Mouse (Mus musculus) hindbrain, embryonic 16.5 days (tissue): ENCODE measurements around the gene Tmem63c. TPM values are rescaled to one million over a fixed set of nuclear protein-coding genes. Genes with fewer than 3 reads are reported as not detected.

Experiments used
- ATAC-seq: fragments of 200-750 bp; cut with Nextera tagmentation; 2 replicates; pipeline ENCODE4 v1.8.0; 2017; ENCODE audit warnings: moderate TSS enrichment, moderate library complexity
- H3K27ac ChIP-seq: fragments of 300-500 bp; sonication (generic); 2 replicates; pipeline ENCODE4 v1.5.1; 2014; ENCODE audit warnings: low read depth, mild to moderate bottlenecking, control low read depth, low read length, moderate library complexity
- H3K27me3 ChIP-seq: fragments of 300-500 bp; sonication (generic); replicated peaks from 2 replicates; pipeline ENCODE4 v1.6.1; 2014; ENCODE audit warnings: low read length; ENCODE audit not compliant: control insufficient read depth, insufficient read depth
- H3K36me3 ChIP-seq: fragments of 300-500 bp; sonication (generic); 2 replicates; pipeline ENCODE4 v1.6.1; 2014; ENCODE audit warnings: mild to moderate bottlenecking, low read length, moderate library complexity, mixed read lengths; ENCODE audit not compliant: control insufficient read depth, insufficient read depth
- H3K4me1 ChIP-seq: fragments of 300-500 bp; sonication (generic); 2 replicates; pipeline ENCODE4 v1.6.1; 2014; ENCODE audit warnings: low read depth, low read length; ENCODE audit not compliant: control insufficient read depth, insufficient read depth
- H3K4me2 ChIP-seq: fragments of 300-500 bp; sonication (generic); 2 replicates; pipeline ENCODE4 v1.6.1; 2014; ENCODE audit warnings: mild to moderate bottlenecking, low read length, control low read depth, moderate library complexity
- H3K4me3 ChIP-seq: fragments of 300-500 bp; sonication (generic); 2 replicates; pipeline ENCODE4 v1.5.1; 2014; ENCODE audit warnings: mild to moderate bottlenecking, low read length, control low read depth, moderate library complexity
- H3K9ac ChIP-seq: fragments of 300-500 bp; sonication (generic); 2 replicates; pipeline ENCODE4 v1.6.1; 2014; ENCODE audit warnings: low read depth, mild to moderate bottlenecking, control low read depth, low read length, moderate library complexity
- H3K9me3 ChIP-seq: fragments of 300-500 bp; sonication (generic); 2 replicates; pipeline ENCODE4 v1.6.1; 2014; ENCODE audit warnings: mild to moderate bottlenecking, low read length, moderate library complexity; ENCODE audit not compliant: control insufficient read depth
- WGBS: fragments of 180-500 bp; shearing (Covaris S2); extraction: QIAGEN DNeasy Blood & Tissue Kit; methylation state at CpG from one replicate; pipeline ENCODE4 v1.1.7; 2014; 5-methylcytosine and 5-hydroxymethylcytosine counted together
- polyA plus RNA-seq: library from polyadenylated mRNA; unstranded; fragments of >200 nt; fragmentation: Nextera tagmentation; extraction: Ambion mirVana; gene quantifications from 2 replicates; pipeline ENCODE4 v1.2.1, GENCODE M21; 2015

The Tmem63c gene
- polyA plus RNA-seq, 1 experiment from 2014 or later = 11.0 TPM

GRCm38 (mm10) chr12:87089701-87090100 lies 68.6 kb downstream of the Tmem63c start:
- ATAC-seq = no peak
- Histone ChIP-seq H3K27ac (no peak overlapping the region), H3K27me3 (no peaks in the 10 kb centered on the region), H3K4me2 (no peak overlapping the region), H3K36me3 (peaks cover 7% of the 10 kb centered on the region), H3K9ac (no peak overlapping the region), H3K4me3 (no peak overlapping the region), H3K4me1 (no peaks in the 10 kb centered on the region), H3K9me3 (no peaks in the 10 kb centered on the region)
- WGBS = 88% methylated on average over 2 of the region's 2 CpGs

- no peak for ATAC-seq
- 90% methylated on average over 2 of the region's 2 CpGs for WGBS
- no peaks in the 10 kb centered on the region for H3K27me3 ChIP-seq
- H3K9me3 ChIP-seq = no peaks in the 10 kb centered on the region
- no peak overlapping the region for H3K9ac ChIP-seq
- peaks cover under 1% of the 10 kb centered on the region for H3K36me3 ChIP-seq
- H3K4me1 ChIP-seq = no peaks in the 10 kb centered on the region
- H3K4me3 ChIP-seq = no peak overlapping the region
- no peak overlapping the region for H3K4me2 ChIP-seq
- H3K27ac ChIP-seq = no peak overlapping the region
Observed at GRCm38 (mm10) chr12:87091916-87092315, 70.8 kb downstream of the Tmem63c start.

- Histone ChIP-seq H3K36me3 (no peaks in the 10 kb centered on the region), H3K27me3 (no peaks in the 10 kb centered on the region), H3K4me3 (no peak overlapping the region), H3K27ac (no peak overlapping the region), H3K9me3 (no peaks in the 10 kb centered on the region), H3K9ac (no peak overlapping the region), H3K4me1 (no peaks in the 10 kb centered on the region), H3K4me2 (no peak overlapping the region)
- WGBS = 65% methylated on average over 4 of the region's 4 CpGs
- ATAC-seq = no peak
Observed at GRCm38 (mm10) chr12:87093249-87093648, 72.1 kb downstream of the Tmem63c start.

GRCm38 (mm10) chr12:87093671-87094070 lies 72.5 kb downstream of the Tmem63c start:
- Histone ChIP-seq H3K9me3 (no peaks in the 10 kb centered on the region), H3K9ac (no peak overlapping the region), H3K27me3 (no peaks in the 10 kb centered on the region), H3K36me3 (no peaks in the 10 kb centered on the region), H3K4me1 (no peaks in the 10 kb centered on the region), H3K4me3 (no peak overlapping the region), H3K27ac (no peak overlapping the region), H3K4me2 (no peak overlapping the region)
- ATAC-seq = no peak
- WGBS = 75% methylated on average over 6 of the region's 6 CpGs

GRCm38 (mm10) chr12:87100331-87100730 lies 79.2 kb downstream of the Tmem63c start:
- H3K9me3 ChIP-seq = no peaks in the 10 kb centered on the region
- H3K36me3 ChIP-seq = no peaks in the 10 kb centered on the region
- no peak overlapping the region for H3K4me3 ChIP-seq
- WGBS = 91% methylated on average over 4 of the region's 4 CpGs
- no peak for ATAC-seq
- no peak overlapping the region for H3K9ac ChIP-seq
- no peak overlapping the region for H3K4me2 ChIP-seq
- H3K27ac ChIP-seq = no peak overlapping the region
- H3K4me1 ChIP-seq = peaks cover 7% of the 10 kb centered on the region
- peaks cover 10% of the 10 kb centered on the region for H3K27me3 ChIP-seq

GRCm38 (mm10) chr12:87102165-87102631 lies 81.1 kb downstream of the Tmem63c start, which contains the start of gene Ngb:
TSS of gene Ngb (minus strand) at chr12:87102539.
- 3% methylated on average over 32 of the region's 32 CpGs for WGBS
- H3K9ac ChIP-seq = peak within 1 kb of the TSS; percentile 56
- peaks cover 8% of the 10 kb centered on the region for H3K4me1 ChIP-seq
- ATAC-seq = peak; percentile 41
- no peak within 1 kb of the TSS for H3K27ac ChIP-seq
- peaks cover 10% of the 10 kb centered on the region for H3K27me3 ChIP-seq
- peak within 1 kb of the TSS; percentile 40 for H3K4me3 ChIP-seq
- no peaks in the 10 kb centered on the region for H3K36me3 ChIP-seq
- H3K4me2 ChIP-seq = peak within 1 kb of the TSS; percentile 69
- H3K9me3 ChIP-seq = no peaks in the 10 kb centered on the region

- Histone ChIP-seq H3K4me3 (no peak overlapping the region), H3K9ac (no peak overlapping the region), H3K27ac (no peak overlapping the region), H3K27me3 (peaks cover 10% of the 10 kb centered on the region), H3K4me1 (peaks cover 11% of the 10 kb centered on the region), H3K36me3 (no peaks in the 10 kb centered on the region), H3K9me3 (no peaks in the 10 kb centered on the region), H3K4me2 (no peak overlapping the region)
- 87% methylated on average over 4 of the region's 4 CpGs for WGBS
- no peak for ATAC-seq
Observed at GRCm38 (mm10) chr12:87103471-87103870, 82.3 kb downstream of the Tmem63c start.

- H3K4me2 ChIP-seq = no peak overlapping the region
- no peak overlapping the region for H3K27ac ChIP-seq
- no peak overlapping the region for H3K4me3 ChIP-seq
- peaks cover 2% of the 10 kb centered on the region for H3K36me3 ChIP-seq
- H3K9me3 ChIP-seq = no peaks in the 10 kb centered on the region
- 91% methylated on average over 4 of the region's 4 CpGs for WGBS
- no peak for ATAC-seq
- H3K9ac ChIP-seq = no peak overlapping the region
- peaks cover 11% of the 10 kb centered on the region for H3K4me1 ChIP-seq
- peaks cover 10% of the 10 kb centered on the region for H3K27me3 ChIP-seq
Observed at GRCm38 (mm10) chr12:87104796-87105195, 83.7 kb downstream of the Tmem63c start.

- WGBS = 31% methylated on average over 3 of the region's 3 CpGs
- ATAC-seq = peak; percentile 64
- H3K27ac ChIP-seq = no peak overlapping the region
Observed at GRCm38 (mm10) chr12:87107357-87107977, 86.3 kb downstream of the Tmem63c start.

More at GRCm38 (mm10) chr12:87107357-87107977, 86.3 kb downstream of the Tmem63c start:
- Histone ChIP-seq H3K9ac (no peak overlapping the region), H3K4me3 (no peak overlapping the region), H3K27me3 (no peaks in the 10 kb centered on the region; the same call in 1 of the 2 replicates), H3K36me3 (peaks cover 6% of the 10 kb centered on the region), H3K9me3 (no peaks in the 10 kb centered on the region), H3K4me1 (peaks cover 4% of the 10 kb centered on the region; the same call in 1 of the 2 replicates), H3K4me2 (no peak overlapping the region)
